Mouse (Mus musculus): ENCODE data around the gene Fam71e2.

The Fam71e2 gene

GRCm38 (mm10) chr7:4777851-4778637, 6.9 kb upstream of the Fam71e2 start:
- no peak for DNase-seq

GRCm38 (mm10) chr7:4776861-4777830, 6.0 kb upstream of the Fam71e2 start:
- peak; percentile 42 for DNase-seq

- DNase-seq = no peak
These were observed 5.0 kb upstream of the Fam71e2 start for GRCm38 (mm10) chr7:4776131-4776530.

- DNase-seq = no peak
These were observed 6.0 kb downstream of the Fam71e2 start for GRCm38 (mm10) chr7:4764946-4765710.

- no peak for DNase-seq
These were observed 11.4 kb downstream of the Fam71e2 start for GRCm38 (mm10) chr7:4759670-4760069.

- peak; percentile 78 for DNase-seq
These were observed 18.1 kb downstream of the Fam71e2 start, which contains the start of gene Cox6b2 for GRCm38 (mm10) chr7:4752821-4753570. Cox6b2 (minus strand) TSS chr7:4753094.

GRCm38 (mm10) chr7:4751971-4752820, 18.9 kb downstream of the Fam71e2 start:
- peak; percentile 63 for DNase-seq

- DNase-seq = no peak
These were observed 21.9 kb downstream of the Fam71e2 start for GRCm38 (mm10) chr7:4749169-4749568.

- no peak for DNase-seq
These were observed 22.8 kb downstream of the Fam71e2 start for GRCm38 (mm10) chr7:4748321-4748720.

GRCm38 (mm10) chr7:4747156-4747899, 23.8 kb downstream of the Fam71e2 start:
- no peak for DNase-seq

GRCm38 (mm10) chr7:4746326-4746980, 24.6 kb downstream of the Fam71e2 start:
- DNase-seq = no peak

GRCm38 (mm10) chr7:4744886-4745285, 26.2 kb downstream of the Fam71e2 start:
- no peak for DNase-seq

GRCm38 (mm10) chr7:4743354-4743753, 27.7 kb downstream of the Fam71e2 start:
- no peak for DNase-seq

- no peak for DNase-seq
These were observed 28.7 kb downstream of the Fam71e2 start for GRCm38 (mm10) chr7:4742482-4742819.

GRCm38 (mm10) chr7:4741672-4742481, 29.2 kb downstream of the Fam71e2 start:
- DNase-seq = no peak

- DNase-seq = peak; percentile 83
These were observed 30.0 kb downstream of the Fam71e2 start for GRCm38 (mm10) chr7:4741151-4741550.

GRCm38 (mm10) chr7:4740309-4740727, 30.8 kb downstream of the Fam71e2 start:
- no peak for DNase-seq

GRCm38 (mm10) chr7:4739544-4740275, 31.4 kb downstream of the Fam71e2 start, which contains the start of gene Kmt5c:
Kmt5c (plus strand) TSS chr7:4740115.
- DNase-seq = peak; percentile 100
